Mouse (Mus musculus) testis, postnatal 10 days (tissue): ENCODE measurements around the gene Tbrg4.

Experiments used
- DNase-seq: peaks from one replicate; pipeline ENCODE4 v3.0.0; 2021; ENCODE audit warnings: low spot score

Gene Tbrg4

GRCm38 (mm10) chr11:6623704-6624103, 2.2 kb downstream of the Tbrg4 start:
- no peak for DNase-seq

GRCm38 (mm10) chr11:6615250-6616205, 10.3 kb downstream of the Tbrg4 start:
- no peak for DNase-seq

GRCm38 (mm10) chr11:6605491-6606399, 20.1 kb downstream of the Tbrg4 start, which contains the start of gene Nacad:
Nacad (minus strand) TSS chr11:6606053.
- DNase-seq: no peak

GRCm38 (mm10) chr11:6605021-6605481, 20.8 kb downstream of the Tbrg4 start:
- no peak for DNase-seq

- DNase-seq: no peak
Measured at GRCm38 (mm10) chr11:6604604-6604936, 21.3 kb downstream of the Tbrg4 start.

- DNase-seq: peak; percentile 52
Measured at GRCm38 (mm10) chr11:6603887-6604603, 21.8 kb downstream of the Tbrg4 start.

GRCm38 (mm10) chr11:6603224-6603623, 22.6 kb downstream of the Tbrg4 start:
- DNase-seq: no peak

GRCm38 (mm10) chr11:6602662-6603061, 23.2 kb downstream of the Tbrg4 start:
- DNase-seq: peak; percentile 44

GRCm38 (mm10) chr11:6601649-6602480, 24.0 kb downstream of the Tbrg4 start:
- peak; percentile 44 for DNase-seq

- DNase-seq: no peak
Measured at GRCm38 (mm10) chr11:6600284-6600944, 25.5 kb downstream of the Tbrg4 start.

GRCm38 (mm10) chr11:6599831-6600230, 26.0 kb downstream of the Tbrg4 start:
- peak; percentile 44 for DNase-seq

- DNase-seq: no peak
Measured at GRCm38 (mm10) chr11:6599011-6599681, 26.7 kb downstream of the Tbrg4 start.

GRCm38 (mm10) chr11:6598191-6598889, 27.5 kb downstream of the Tbrg4 start:
- no peak for DNase-seq

GRCm38 (mm10) chr11:6597523-6597922, 28.3 kb downstream of the Tbrg4 start:
- no peak for DNase-seq

- no peak for DNase-seq
Measured at GRCm38 (mm10) chr11:6596616-6597015, 29.3 kb downstream of the Tbrg4 start.

GRCm38 (mm10) chr11:6596205-6596604, 29.7 kb downstream of the Tbrg4 start:
- no peak for DNase-seq

- DNase-seq: no peak
Measured at GRCm38 (mm10) chr11:6595339-6595738, 30.5 kb downstream of the Tbrg4 start.

GRCm38 (mm10) chr11:6594845-6595244, 31.0 kb downstream of the Tbrg4 start:
- DNase-seq: no peak

- no peak for DNase-seq
Measured at GRCm38 (mm10) chr11:6593406-6593805, 32.5 kb downstream of the Tbrg4 start.
